Mouse (Mus musculus) midbrain, embryonic 16.5 days (tissue): ENCODE data around the gene Pvalb. TPM values are rescaled to one million over a fixed set of nuclear protein-coding genes. Genes with fewer than 3 reads are reported as not detected.

Experiments
- ATAC-seq: fragments of 200-750 bp; cut with Nextera tagmentation; 2 replicates; pipeline ENCODE4 v1.8.0; 2017; ENCODE audit warnings: moderate TSS enrichment
- H3K27ac ChIP-seq: fragments of 300-500 bp; sonication (generic); 2 replicates; pipeline ENCODE4 v1.5.1; 2014; ENCODE audit warnings: mild to moderate bottlenecking, low read length, mixed read lengths
- H3K27me3 ChIP-seq: fragments of 300-500 bp; sonication (generic); 2 replicates; pipeline ENCODE4 v1.6.1; 2014; ENCODE audit warnings: low read depth, low read length, mixed read lengths; ENCODE audit not compliant: control insufficient read depth, insufficient read depth
- H3K36me3 ChIP-seq: fragments of 300-500 bp; sonication (generic); 2 replicates; pipeline ENCODE4 v1.6.1; 2014; ENCODE audit warnings: mild to moderate bottlenecking, low read length, moderate library complexity, mixed read lengths; ENCODE audit not compliant: control insufficient read depth, insufficient read depth
- H3K4me1 ChIP-seq: fragments of 300-500 bp; sonication (generic); 2 replicates; pipeline ENCODE4 v1.6.1; 2014; ENCODE audit warnings: mild to moderate bottlenecking, low read length, mixed read lengths; ENCODE audit not compliant: control insufficient read depth, insufficient read depth
- H3K4me2 ChIP-seq: fragments of 300-500 bp; sonication (generic); 2 replicates; pipeline ENCODE4 v1.6.1; 2014; ENCODE audit warnings: mild to moderate bottlenecking, low read length, mixed read lengths
- H3K4me3 ChIP-seq: fragments of 300-500 bp; sonication (generic); 2 replicates; pipeline ENCODE4 v1.5.1; 2014; ENCODE audit warnings: low read depth, mild to moderate bottlenecking, low read length, moderate library complexity, mixed read lengths
- H3K9ac ChIP-seq: fragments of 300-500 bp; sonication (generic); 2 replicates; pipeline ENCODE4 v1.6.1; 2014; ENCODE audit warnings: low read depth, low read length, mixed read lengths
- H3K9me3 ChIP-seq: fragments of 300-500 bp; sonication (generic); replicated peaks from 2 replicates; pipeline ENCODE4 v1.6.1; 2014; ENCODE audit warnings: mild to moderate bottlenecking, low read length, mixed read lengths; ENCODE audit not compliant: control insufficient read depth, poor library complexity, severe bottlenecking
- WGBS: fragments of 180-500 bp; shearing (Covaris S2); extraction: QIAGEN DNeasy Blood & Tissue Kit; methylation state at CpG from one replicate; pipeline ENCODE4 v1.1.7; 2014; 5-methylcytosine and 5-hydroxymethylcytosine counted together
- polyA plus RNA-seq: library from polyadenylated mRNA; unstranded; fragments of >200 nt; fragmentation: Nextera tagmentation; extraction: Ambion mirVana; gene quantifications from 2 replicates; pipeline ENCODE4 v1.2.1, GENCODE M21; 2015

The Pvalb gene
- polyA plus RNA-seq, 1 experiment from 2014 or later: 1.3 TPM

GRCm38 (mm10) chr15:78157330-78157729 is 48.9 kb downstream of the Pvalb start:
- H3K4me3 ChIP-seq: no peak overlapping the region
- 68% methylated on average over 8 of the region's 8 CpGs for WGBS
- no peak overlapping the region for H3K9ac ChIP-seq
- no peaks in the 10 kb centered on the region; the same call in 1 of the 2 replicates for H3K36me3 ChIP-seq
- no peak for ATAC-seq
- H3K27me3 ChIP-seq: no peaks in the 10 kb centered on the region
- no peak overlapping the region for H3K4me2 ChIP-seq
- no peak overlapping the region for H3K27ac ChIP-seq
- no peaks in the 10 kb centered on the region for H3K9me3 ChIP-seq
- peaks cover 4% of the 10 kb centered on the region; the same call in 1 of the 2 replicates for H3K4me1 ChIP-seq

- no peak overlapping the region for H3K27ac ChIP-seq
- H3K4me3 ChIP-seq: no peak overlapping the region
- H3K4me1 ChIP-seq: peaks cover 4% of the 10 kb centered on the region; the same call in 1 of the 2 replicates
- H3K9me3 ChIP-seq: no peaks in the 10 kb centered on the region
- H3K4me2 ChIP-seq: no peak overlapping the region
- 89% methylated on average over 6 of the region's 6 CpGs for WGBS
- H3K27me3 ChIP-seq: no peaks in the 10 kb centered on the region
- no peak for ATAC-seq
- no peaks in the 10 kb centered on the region; the same call in 1 of the 2 replicates for H3K36me3 ChIP-seq
- no peak overlapping the region for H3K9ac ChIP-seq
These were observed 50.8 kb downstream of the Pvalb start for GRCm38 (mm10) chr15:78155421-78155820.

GRCm38 (mm10) chr15:78153045-78153775 is 53.0 kb downstream of the Pvalb start:
- no peaks in the 10 kb centered on the region for H3K9me3 ChIP-seq
- WGBS: 37% methylated on average over 11 of the region's 11 CpGs
- no peak overlapping the region for H3K4me2 ChIP-seq
- H3K27ac ChIP-seq: no peak overlapping the region
- no peak overlapping the region for H3K4me3 ChIP-seq
- ATAC-seq: no peak
- no peaks in the 10 kb centered on the region for H3K36me3 ChIP-seq
- 0 out of 2 replicates have a peak overlapping the region, but pooled peaks have one; percentile 6 for H3K9ac ChIP-seq
- H3K4me1 ChIP-seq: peaks cover 4% of the 10 kb centered on the region; the same call in 1 of the 2 replicates
- no peaks in the 10 kb centered on the region for H3K27me3 ChIP-seq

- WGBS: 75% methylated on average over 7 of the region's 7 CpGs
- H3K4me1 ChIP-seq: peaks cover 4% of the 10 kb centered on the region; the same call in 1 of the 2 replicates
- H3K4me3 ChIP-seq: no peak overlapping the region
- H3K27me3 ChIP-seq: 0 out of 2 replicates have a peak, but pooled peaks cover 3% of the 10 kb centered on the region
- ATAC-seq: no peak
- no peaks in the 10 kb centered on the region for H3K9me3 ChIP-seq
- H3K27ac ChIP-seq: no peak overlapping the region
- H3K36me3 ChIP-seq: no peaks in the 10 kb centered on the region
- no peak overlapping the region for H3K9ac ChIP-seq
- no peak overlapping the region for H3K4me2 ChIP-seq
These were observed 57.6 kb downstream of the Pvalb start for GRCm38 (mm10) chr15:78148565-78148964.

Other genes starting within 250 kb of the Pvalb start
- gene Foxred2, start 249.7 kb downstream of the Pvalb start, polyA plus RNA-seq: 9.2 and 11.0 TPM in 2 replicates
- 164 and 166 TPM in 2 replicates for gene Eif3d, start 235.6 kb downstream of the Pvalb start, polyA plus RNA-seq
- gene Cacng2, start 86.4 kb downstream of the Pvalb start, polyA plus RNA-seq: 13.4 and 13.6 TPM in 2 replicates
- 90.0 and 104 TPM in 2 replicates for gene Ift27, start 32.3 kb downstream of the Pvalb start, polyA plus RNA-seq
- 0.54 and 1.6 TPM in 2 replicates for gene Ncf4, start 38.4 kb upstream of the Pvalb start, polyA plus RNA-seq
- 0.08 and 0.11 TPM in 2 replicates for gene Csf2rb2, start 99.3 kb upstream of the Pvalb start, polyA plus RNA-seq
- 0.35 and 0.48 TPM in 2 replicates for gene Csf2rb, start 119.4 kb upstream of the Pvalb start, polyA plus RNA-seq
- not detected in 2 replicates for gene Tex33, start 189.5 kb upstream of the Pvalb start, polyA plus RNA-seq
- 15.3 and 22.8 TPM in 2 replicates for gene Tst, start 199.5 kb upstream of the Pvalb start, polyA plus RNA-seq
- gene Mpst, start 200.0 kb upstream of the Pvalb start, polyA plus RNA-seq: 3.6 and 4.3 TPM in 2 replicates
- gene Kctd17, start 222.2 kb upstream of the Pvalb start, polyA plus RNA-seq: 152 and 156 TPM in 2 replicates